Mouse (Mus musculus) intestine, embryonic 15.5 days (tissue): ENCODE results near the gene Arhgap19. TPM values are rescaled to one million over a fixed set of nuclear protein-coding genes. Genes with fewer than 3 reads are reported as not detected.
"Not testable (repeated sequence)": the region's sequence is repeated elsewhere in the genome, so short reads cannot be mapped to it uniquely, and the experiment has no call there.

Experiments used
- ATAC-seq: fragments of 200-750 bp; cut with Nextera tagmentation; 2 replicates; pipeline ENCODE4 v1.8.0; 2017; ENCODE audit warnings: moderate TSS enrichment, moderate library complexity
- H3K27ac ChIP-seq: fragments of 300-500 bp; sonication (generic); 2 replicates; pipeline ENCODE4 v1.5.1; 2015; ENCODE audit warnings: mild to moderate bottlenecking, inconsistent platforms
- H3K27me3 ChIP-seq: fragments of 300-500 bp; sonication (generic); replicated peaks from 2 replicates; pipeline ENCODE4 v1.6.1; 2015; ENCODE audit warnings: inconsistent platforms
- H3K36me3 ChIP-seq: fragments of 300-500 bp; sonication (generic); 2 replicates; pipeline ENCODE4 v1.6.1; 2015; ENCODE audit warnings: inconsistent platforms
- H3K4me1 ChIP-seq: fragments of 300-500 bp; sonication (generic); replicated peaks from 2 replicates; pipeline ENCODE4 v1.6.1; 2015; ENCODE audit warnings: inconsistent platforms
- H3K4me2 ChIP-seq: fragments of 300-500 bp; sonication (generic); replicated peaks from 2 replicates; pipeline ENCODE4 v1.6.1; 2015; ENCODE audit warnings: mild to moderate bottlenecking, inconsistent platforms
- H3K4me3 ChIP-seq: fragments of 300-500 bp; sonication (generic); replicated peaks from 2 replicates; pipeline ENCODE4 v1.5.1; 2015; ENCODE audit warnings: inconsistent platforms
- H3K9ac ChIP-seq: fragments of 300-500 bp; sonication (generic); 2 replicates; pipeline ENCODE4 v1.6.1; 2015; ENCODE audit warnings: inconsistent platforms
- H3K9me3 ChIP-seq: fragments of 300-500 bp; sonication (generic); 2 replicates; pipeline ENCODE4 v1.6.1; 2016; ENCODE audit warnings: inconsistent platforms
- WGBS: fragments of 180-500 bp; shearing (Covaris S2); methylation state at CpG from one replicate; pipeline ENCODE4 v1.1.7; 2015; 5-methylcytosine and 5-hydroxymethylcytosine counted together
- polyA plus RNA-seq: library from polyadenylated mRNA; unstranded; fragments of >200 nt; fragmentation: Nextera tagmentation; extraction: Ambion mirVana; gene quantifications from 2 replicates; pipeline ENCODE4 v1.2.1, GENCODE M21; 2015

The Arhgap19 gene
- 18.4 and 19.4 TPM in 2 replicates for polyA plus RNA-seq

DNA sequence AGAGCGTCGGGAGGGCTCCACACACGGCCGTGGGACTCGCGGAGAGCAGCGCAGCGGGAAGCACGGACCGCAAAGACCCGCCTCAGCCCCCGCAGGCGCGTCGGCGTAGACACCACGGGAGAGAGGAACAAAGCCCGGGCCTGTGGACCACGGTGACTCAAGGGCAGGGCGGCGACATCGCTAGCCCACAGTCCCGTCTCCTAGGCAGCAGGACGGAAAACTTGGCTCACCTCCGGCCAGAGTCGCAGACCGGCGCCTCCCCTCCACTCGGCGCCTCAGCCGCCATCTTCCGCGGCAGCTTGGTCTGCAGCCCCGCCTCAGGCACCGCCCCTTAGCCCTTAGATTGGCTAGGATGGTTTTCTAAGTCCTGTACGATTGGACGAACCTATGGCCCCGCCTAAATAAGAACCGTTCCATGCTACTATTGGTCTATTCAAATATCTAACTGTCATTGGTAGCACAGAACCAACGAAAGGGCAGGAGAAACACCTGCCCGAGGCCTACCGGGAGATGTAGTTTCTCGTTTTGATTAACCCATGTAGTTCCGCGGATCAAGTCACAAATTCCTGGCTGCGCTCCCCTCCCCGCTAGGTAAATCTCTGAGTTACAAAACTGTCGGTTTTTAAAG, at the start of gene Arhgap19:
Arhgap19 (minus strand) TSS at position 306 of the 628 bp plus-strand sequence.
- Histone ChIP-seq H3K4me2 (peak within 1 kb of the TSS; percentile 66), H3K9ac (peak within 1 kb of the TSS; percentile 84), H3K36me3 (no peaks in the 10 kb centered on the region), H3K4me1 (peaks cover 8% of the 10 kb centered on the region), H3K27ac (no peak within 1 kb of the TSS), H3K27me3 (no peaks in the 10 kb centered on the region), H3K9me3 (no peaks in the 10 kb centered on the region; the same call in 1 of the 2 replicates), H3K4me3 (peak within 1 kb of the TSS; percentile 84)
- ATAC-seq, result peak; percentile 100
- under 1% methylated on average over 48 of the region's 48 CpGs for WGBS

DNA sequence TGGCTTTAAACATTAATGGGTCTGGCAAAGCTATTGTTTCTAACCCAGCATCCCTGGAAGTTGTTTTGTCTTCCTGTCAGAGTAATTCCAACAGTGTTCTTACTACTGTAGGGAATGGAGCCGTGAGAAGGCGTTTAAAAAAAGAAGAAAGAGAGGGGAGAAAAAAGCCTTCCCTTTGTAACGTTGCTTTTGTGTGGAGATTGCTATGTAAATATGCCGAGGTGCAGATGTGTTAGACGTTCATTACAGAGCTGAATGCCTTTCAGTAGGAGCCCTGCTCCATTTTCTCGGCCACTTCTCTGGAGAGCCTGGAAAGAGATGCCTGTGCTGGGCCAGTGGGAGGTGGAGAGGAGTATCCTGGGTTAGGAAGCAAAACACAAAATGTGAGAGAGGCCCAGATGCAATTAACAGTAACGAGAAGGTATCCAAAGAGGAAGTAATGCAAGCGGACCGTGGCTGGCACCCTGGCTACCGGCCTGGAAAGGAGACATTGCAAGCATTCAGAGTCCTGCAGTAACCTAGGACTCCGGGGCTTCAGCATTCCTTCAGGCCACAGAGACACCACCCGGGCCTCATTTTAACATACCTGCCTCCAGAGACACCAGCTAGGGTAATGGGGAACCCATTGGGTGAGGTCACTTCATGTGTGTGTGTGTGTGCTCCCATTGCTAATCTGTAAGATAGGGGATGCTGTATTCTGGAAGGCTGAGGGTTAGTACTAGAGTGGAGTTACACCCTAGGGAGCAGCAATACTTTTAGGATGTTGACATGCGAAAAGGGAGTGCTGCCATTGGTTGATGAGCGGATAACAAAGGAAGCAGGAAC, 49.1 kb upstream of the Arhgap19 start:
- ATAC-seq, result no peak
- WGBS, result 37% methylated on average over 14 of the region's 14 CpGs
- Histone ChIP-seq H3K9me3 (no peaks in the 10 kb centered on the region), H3K9ac (no peak overlapping the region), H3K36me3 (no peaks in the 10 kb centered on the region), H3K4me2 (no peak overlapping the region), H3K27me3 (no peaks in the 10 kb centered on the region), H3K4me3 (no peak overlapping the region), H3K27ac (no peak overlapping the region), H3K4me1 (peaks cover 7% of the 10 kb centered on the region; the same call in 1 of the 2 replicates)

DNA sequence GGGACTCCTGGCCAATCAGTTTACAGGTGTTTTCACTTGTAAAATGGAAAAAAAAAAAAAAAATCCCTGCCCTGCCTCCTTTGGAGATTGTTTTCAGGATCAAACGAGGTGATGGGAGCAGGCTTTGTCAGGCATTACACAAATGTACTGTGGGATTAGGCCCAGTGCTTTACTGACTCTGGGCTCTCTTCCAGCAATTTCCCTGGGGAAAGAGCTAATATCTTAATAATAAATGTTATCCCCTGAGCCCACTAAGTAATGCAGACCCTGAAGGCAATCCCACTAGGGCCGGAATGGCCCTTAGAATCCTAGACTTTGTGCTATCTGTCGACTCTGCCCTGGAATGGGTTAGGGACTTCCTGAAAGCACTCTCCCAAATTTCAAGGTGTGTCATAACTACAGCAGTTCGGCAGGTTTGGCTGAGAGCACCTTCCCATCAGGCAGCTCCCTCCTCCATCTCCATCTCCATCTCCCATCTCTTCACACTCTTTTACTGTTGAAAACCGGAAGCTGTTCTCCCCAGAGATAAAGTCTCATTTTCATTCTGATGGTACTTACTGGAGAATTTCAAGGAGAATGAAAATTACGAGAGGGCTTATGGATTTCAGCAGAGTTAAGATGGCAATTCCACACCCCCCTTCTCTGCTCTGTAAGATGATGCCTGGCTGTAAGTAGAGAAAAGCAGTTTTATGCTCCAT, 48.3 kb upstream of the Arhgap19 start:
- WGBS, result 43% methylated on average over 6 of the region's 6 CpGs
- peaks cover 8% of the 10 kb centered on the region; the same call in 1 of the 2 replicates for H3K4me1 ChIP-seq
- H3K9ac ChIP-seq, result no peak overlapping the region
- H3K36me3 ChIP-seq, result no peaks in the 10 kb centered on the region
- no peak overlapping the region for H3K4me2 ChIP-seq
- H3K27ac ChIP-seq, result no peak overlapping the region
- no peaks in the 10 kb centered on the region for H3K27me3 ChIP-seq
- no peak overlapping the region for H3K4me3 ChIP-seq
- no peak for ATAC-seq
- no peaks in the 10 kb centered on the region for H3K9me3 ChIP-seq

DNA sequence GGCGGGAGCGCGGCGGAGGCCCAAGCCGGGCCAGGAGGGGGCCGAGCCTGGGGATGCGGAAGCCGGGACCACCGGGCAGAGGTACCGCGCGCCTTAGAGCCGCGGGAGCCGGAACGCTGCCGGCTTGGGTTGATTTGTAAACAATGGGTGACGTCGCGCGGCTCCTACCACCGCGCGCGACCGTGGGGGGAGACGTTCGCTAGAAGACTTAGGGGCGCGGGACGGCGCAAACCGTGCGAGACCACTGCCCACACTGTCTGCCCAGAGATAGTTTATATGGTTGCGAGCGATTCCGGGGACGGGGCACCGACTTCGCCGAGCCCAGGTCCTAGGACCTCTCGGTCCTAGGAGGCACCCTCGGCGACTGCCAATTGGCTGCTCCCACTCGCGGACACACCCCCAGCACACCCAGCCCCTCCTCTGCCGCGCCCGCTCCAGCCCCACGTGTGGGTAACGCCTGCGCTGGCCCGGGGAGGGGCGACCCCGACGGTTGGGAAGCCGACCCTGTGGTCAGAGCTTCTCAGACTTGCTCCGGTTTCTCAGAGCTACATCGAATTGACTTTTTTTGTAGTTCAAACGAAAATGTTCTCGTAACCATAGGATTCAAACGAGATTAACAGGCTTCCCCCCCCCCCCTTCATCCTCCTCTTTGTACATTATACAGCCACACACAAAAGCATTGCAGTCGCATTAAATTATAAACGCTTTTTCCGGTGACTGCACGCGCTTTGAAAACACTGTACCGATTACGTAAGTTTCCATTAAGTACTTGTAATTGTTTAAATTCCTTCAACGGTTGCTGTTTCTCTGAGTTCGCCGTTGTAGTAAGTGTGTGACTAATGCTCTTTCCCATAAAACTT, 46.4 kb upstream of the Arhgap19 start, which contains the start of gene Frat2:
Frat2 (minus strand) TSS at position 141 of the 860 bp plus-strand sequence.
- H3K27me3 ChIP-seq, result no peaks in the 10 kb centered on the region
- peak; percentile 97 for ATAC-seq
- no peaks in the 10 kb centered on the region for H3K9me3 ChIP-seq
- peaks cover 8% of the 10 kb centered on the region; the same call in 1 of the 2 replicates for H3K4me1 ChIP-seq
- H3K4me3 ChIP-seq, result peak within 1 kb of the TSS; percentile 78
- H3K4me2 ChIP-seq, result peak within 1 kb of the TSS; percentile 93
- H3K36me3 ChIP-seq, result no peaks in the 10 kb centered on the region
- peak within 1 kb of the TSS; percentile 75 for H3K9ac ChIP-seq
- WGBS, result under 1% methylated on average over 72 of the region's 72 CpGs
- peak within 1 kb of the TSS; percentile 91 for H3K27ac ChIP-seq

DNA sequence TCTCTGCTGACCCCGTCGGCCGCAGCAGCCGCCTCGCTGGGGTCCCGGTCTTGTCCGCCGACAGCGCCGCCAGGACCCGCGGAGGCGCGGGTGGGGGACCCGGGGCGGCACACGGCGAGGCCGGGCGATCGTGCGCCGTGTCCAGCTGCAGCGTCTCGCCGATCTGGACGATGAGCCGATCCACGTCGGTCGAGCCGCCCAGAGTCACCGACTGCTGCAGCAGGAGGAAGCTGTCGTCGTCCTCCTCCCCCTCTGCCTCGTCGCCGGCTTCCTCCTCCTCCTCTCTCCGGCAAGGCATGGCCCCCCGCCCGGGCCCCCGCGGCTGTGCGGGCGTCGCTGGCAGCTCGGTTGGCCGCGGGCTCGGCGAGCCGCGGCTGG, 45.8 kb upstream of the Arhgap19 start:
- H3K9me3 ChIP-seq, H3K27me3 ChIP-seq, H3K36me3 ChIP-seq, H3K4me1 ChIP-seq: not testable (repeated sequence)
- Histone ChIP-seq H3K9ac (peak overlapping the region; percentile 75), H3K4me3 (peak overlapping the region; percentile 78), H3K4me2 (peak overlapping the region; percentile 93), H3K27ac (peak overlapping the region; percentile 91)
- ATAC-seq, result peak; percentile 65
- WGBS, result under 1% methylated on average over 53 of the region's 53 CpGs

DNA sequence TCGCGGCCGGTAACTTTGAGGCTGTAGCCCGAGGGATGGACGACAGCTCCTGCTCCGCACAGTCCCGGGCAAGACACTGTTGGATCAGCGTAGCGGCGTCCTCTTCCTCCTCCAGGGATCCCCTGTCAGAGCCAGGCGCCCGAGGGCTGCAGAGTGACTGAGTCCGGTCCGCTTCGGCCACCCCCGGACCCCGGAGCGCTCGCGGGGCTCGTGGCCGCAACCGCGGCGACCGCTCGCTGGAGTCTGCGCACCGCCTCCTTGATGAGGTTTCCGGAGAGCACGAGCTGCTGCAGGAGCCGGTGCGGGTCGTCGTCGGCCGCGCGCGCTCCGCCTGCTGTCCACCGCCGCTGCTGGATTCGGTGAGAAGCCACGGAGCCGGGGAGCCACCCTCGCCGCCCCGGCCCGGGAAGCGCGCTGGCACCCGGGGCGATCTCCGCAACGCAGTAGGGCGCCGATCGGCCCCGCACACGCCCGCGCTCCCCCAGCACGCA, 45.3 kb upstream of the Arhgap19 start:
- Histone ChIP-seq H3K27ac (peak overlapping the region; percentile 91), H3K27me3 (no peaks in the 10 kb centered on the region), H3K36me3 (no peaks in the 10 kb centered on the region), H3K9ac (peak overlapping the region; percentile 75), H3K4me1 (peaks cover 8% of the 10 kb centered on the region; the same call in 1 of the 2 replicates), H3K4me2 (peak overlapping the region; percentile 93), H3K9me3 (no peaks in the 10 kb centered on the region), H3K4me3 (peak overlapping the region; percentile 78)
- under 1% methylated on average over 64 of the region's 64 CpGs for WGBS
- ATAC-seq, result peak; percentile 13

DNA sequence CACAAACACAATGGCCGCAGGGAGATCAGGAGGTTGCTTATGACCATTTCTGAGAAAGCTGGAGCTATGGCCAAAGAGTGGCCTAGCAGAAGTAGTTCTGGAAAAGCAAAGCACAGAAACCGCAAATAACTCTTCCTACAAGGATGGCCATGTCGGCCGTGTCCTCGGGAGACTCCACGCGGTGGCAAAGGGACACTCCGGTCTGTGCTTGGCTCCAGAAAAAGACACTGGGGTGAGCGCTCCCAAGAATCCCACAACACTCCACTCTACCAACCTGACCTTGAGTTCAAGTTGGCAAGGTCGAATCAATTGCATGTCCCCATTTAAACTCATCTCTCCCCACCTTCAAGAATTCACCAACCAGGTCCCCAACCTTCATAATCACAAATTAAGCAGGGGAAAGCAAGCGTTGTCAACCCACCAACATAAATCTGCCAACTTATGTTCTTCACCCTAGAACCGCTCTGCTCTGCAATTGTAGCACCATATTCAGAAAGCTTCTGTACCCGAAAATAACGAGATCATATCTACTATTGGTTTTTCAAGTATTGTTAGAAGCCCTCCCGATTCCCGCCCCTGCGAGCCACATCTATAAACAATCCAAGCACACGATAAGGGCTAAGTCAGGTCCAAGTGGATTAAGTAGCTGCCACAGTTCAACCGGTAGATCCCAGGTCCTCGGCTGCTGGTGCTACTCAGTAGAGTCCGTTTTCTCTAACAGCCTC, 44.7 kb upstream of the Arhgap19 start:
- Histone ChIP-seq H3K27me3 (no peaks in the 10 kb centered on the region), H3K9ac (peak overlapping the region; percentile 75), H3K36me3 (no peaks in the 10 kb centered on the region), H3K4me2 (peak overlapping the region; percentile 93), H3K4me1 (peaks cover 8% of the 10 kb centered on the region; the same call in 1 of the 2 replicates), H3K4me3 (peak overlapping the region; percentile 78), H3K27ac (peak overlapping the region; percentile 91), H3K9me3 (no peaks in the 10 kb centered on the region)
- no peak for ATAC-seq
- 14% methylated on average over 21 of the region's 21 CpGs for WGBS

DNA sequence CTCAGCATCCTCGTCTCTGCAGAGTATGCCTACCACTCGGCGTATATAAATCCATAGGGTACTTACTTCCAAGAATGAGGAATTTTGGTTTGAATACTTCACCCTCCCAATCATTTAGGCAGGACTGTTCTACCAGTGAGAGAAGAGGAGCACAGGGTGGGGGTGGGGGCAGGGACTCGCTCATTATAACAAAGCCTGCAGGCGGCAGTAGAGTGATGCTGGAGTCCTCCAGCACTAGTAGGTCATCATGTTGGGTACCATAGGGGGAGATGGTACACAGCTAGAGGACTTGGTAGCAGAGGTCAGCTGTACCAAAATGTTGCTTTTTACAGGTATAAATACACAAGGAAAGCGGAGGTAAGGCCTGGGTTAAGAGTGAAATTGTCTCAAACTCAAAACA, 42.5 kb upstream of the Arhgap19 start:
- H3K27ac ChIP-seq, result no peak overlapping the region
- 84% methylated on average over 6 of the region's 6 CpGs for WGBS
- ATAC-seq, result no peak
- no peak overlapping the region for H3K4me3 ChIP-seq
- no peaks in the 10 kb centered on the region for H3K27me3 ChIP-seq
- H3K4me1 ChIP-seq, result peaks cover 11% of the 10 kb centered on the region; the same call in 1 of the 2 replicates
- H3K4me2 ChIP-seq, result no peak overlapping the region
- H3K36me3 ChIP-seq, result no peaks in the 10 kb centered on the region
- no peak overlapping the region for H3K9ac ChIP-seq
- no peaks in the 10 kb centered on the region for H3K9me3 ChIP-seq

DNA sequence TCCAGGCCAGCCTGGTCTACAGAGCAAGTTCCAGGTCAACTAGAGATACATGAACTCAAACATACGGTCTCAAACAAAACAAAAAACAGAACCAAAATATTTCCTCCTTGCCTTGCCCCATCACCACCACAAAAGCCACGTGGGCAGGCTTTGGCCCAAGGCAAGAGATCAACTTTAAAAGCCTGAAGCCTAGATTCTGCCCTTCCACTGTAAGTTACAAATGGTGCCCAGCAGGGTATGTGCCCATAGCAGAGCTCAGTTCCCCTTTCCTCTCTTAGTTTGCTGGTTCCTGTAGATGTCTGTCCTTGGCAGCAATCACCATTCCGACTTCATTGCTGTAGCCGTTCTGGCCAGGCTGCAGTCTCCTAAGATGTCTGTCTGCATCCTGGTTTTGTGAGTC, 40.9 kb upstream of the Arhgap19 start:
- no peak for ATAC-seq
- Histone ChIP-seq H3K9ac (no peak overlapping the region), H3K27me3 (no peaks in the 10 kb centered on the region), H3K4me1 (peaks cover 11% of the 10 kb centered on the region; the same call in 1 of the 2 replicates), H3K9me3 (no peaks in the 10 kb centered on the region), H3K36me3 (no peaks in the 10 kb centered on the region), H3K4me3 (no peak overlapping the region), H3K4me2 (no peak overlapping the region), H3K27ac (no peak overlapping the region)
- 71% methylated on average over 4 of the region's 4 CpGs for WGBS

DNA sequence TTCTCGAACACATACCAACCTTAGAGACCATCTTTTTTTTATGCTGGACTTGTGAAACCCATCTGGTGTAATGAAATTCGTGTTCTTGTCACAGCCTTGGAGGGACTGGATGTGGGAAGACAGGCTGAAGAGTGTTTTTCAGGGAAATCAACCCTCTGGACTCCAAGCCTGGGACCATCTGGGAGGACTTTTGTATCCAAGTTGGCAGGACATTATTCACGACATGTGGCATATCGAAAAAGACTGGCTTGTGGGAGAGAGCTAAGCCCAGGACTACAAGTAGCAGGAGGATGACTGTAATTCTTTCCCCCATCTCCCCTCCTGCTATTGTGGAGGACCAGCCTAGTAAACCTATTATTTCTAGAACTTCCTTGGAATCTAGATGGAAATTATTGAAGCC, 40.3 kb upstream of the Arhgap19 start:
- ATAC-seq, result no peak
- Histone ChIP-seq H3K4me1 (peaks cover 14% of the 10 kb centered on the region; the same call in 1 of the 2 replicates), H3K27me3 (no peaks in the 10 kb centered on the region), H3K9ac (no peak overlapping the region), H3K27ac (no peak overlapping the region), H3K36me3 (no peaks in the 10 kb centered on the region), H3K4me3 (no peak overlapping the region), H3K9me3 (no peaks in the 10 kb centered on the region), H3K4me2 (no peak overlapping the region)
- WGBS, result 84% methylated on average over 4 of the region's 4 CpGs
